Mouse (Mus musculus) layer of hippocampus, adult 8-10 months (tissue): ENCODE measurements around the gene Vmn2r33. TPM values are rescaled to one million over a fixed set of nuclear protein-coding genes. Genes with fewer than 3 reads are reported as not detected.
"Not testable (repeated sequence)": the region's sequence is repeated elsewhere in the genome, so short reads cannot be mapped to it uniquely, and the experiment has no call there.

ENCODE experiments used
- DNase-seq, 2 experiments: peaks; one replicate each; pipeline ENCODE4 v3.0.0; 2022; ENCODE audit warnings: low spot score in 2 of 2
- total RNA-seq, 4 experiments: library from RNA; stranded (reverse); gene quantifications; 2 replicates each; pipeline ENCODE4 v1.2.4; 2022

The Vmn2r33 gene
- total RNA-seq: not detected

GRCm38 (mm10) chr7:7566686-7567085 is at the start of gene Vmn2r33:
Gene Vmn2r33, minus strand, starts transcription at chr7:7566786.
- not testable (repeated sequence) for DNase-seq

Other genes starting within 250 kb of the Vmn2r33 start
- gene Vmn2r30, start 229.2 kb downstream of the Vmn2r33 start, total RNA-seq: under 1 TPM; 0.16 to 0.45 (median 0.27) TPM
- under 1 TPM in 1 of 4 experiments, not detected in 3; 0.67 TPM for gene Gm45783, start 192.2 kb downstream of the Vmn2r33 start, total RNA-seq
- gene Vmn2r31, start 167.1 kb downstream of the Vmn2r33 start, total RNA-seq: not detected
- gene Vmn2r32, start 86.8 kb downstream of the Vmn2r33 start, total RNA-seq: not detected
- gene Vmn2r34, start 122.7 kb upstream of the Vmn2r33 start, total RNA-seq: not detected